Mouse (Mus musculus): ENCODE measurements around the gene Cdk12. TPM values are rescaled to one million over a fixed set of nuclear protein-coding genes. Genes with fewer than 3 reads are reported as not detected.

Gene Cdk12
- polyA plus RNA-seq, 1 experiment from 2014 or later: 6.1 TPM

DNA sequence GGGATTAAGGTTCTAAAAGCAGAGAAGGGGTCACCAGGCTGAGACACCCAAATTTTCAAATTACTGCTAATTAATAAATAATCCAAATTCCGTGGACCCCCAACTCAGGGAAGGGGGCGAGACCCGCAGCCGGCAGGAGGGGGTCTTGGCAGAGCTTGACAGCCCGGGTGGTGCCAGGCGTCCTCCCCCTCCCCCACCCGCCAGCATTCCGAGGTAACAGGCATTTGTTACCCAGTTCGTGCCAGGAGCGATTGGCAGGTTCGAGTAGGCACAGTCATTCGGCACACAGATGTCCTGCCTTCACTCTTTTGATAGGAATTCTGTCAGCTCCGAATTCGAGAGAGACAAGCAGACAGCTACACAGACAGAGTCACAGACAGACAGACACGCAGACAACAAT, 116.3 kb downstream of the Cdk12 start:
- no peaks in the 10 kb centered on the region for H3K4me1 ChIP-seq (replicated peaks)

DNA sequence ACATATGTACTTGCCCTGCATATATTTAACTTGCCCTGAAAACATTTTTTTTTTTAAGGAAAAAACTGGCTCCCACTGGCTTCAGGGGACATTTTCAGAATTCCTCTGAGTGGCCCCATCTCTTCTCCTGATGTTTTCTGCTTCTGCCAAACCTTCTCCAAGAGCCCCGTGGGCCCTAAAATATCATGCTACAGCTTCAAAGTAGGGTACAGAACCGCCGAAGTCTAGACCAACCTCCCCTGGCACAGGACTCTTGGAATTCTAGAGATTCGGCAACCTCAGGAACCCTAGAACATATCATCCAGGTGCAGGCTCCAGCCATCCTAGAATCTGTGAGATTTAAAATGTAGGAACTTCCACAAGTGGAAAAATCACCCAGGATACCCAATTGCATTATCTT, 116.7 kb downstream of the Cdk12 start:
- WGBS: 9% methylated on average over 4 of the region's 4 CpGs
- no peak overlapping the region for H3K4me3 ChIP-seq
- H3K27me3 ChIP-seq: peaks cover 98% of the 10 kb centered on the region
- no peak overlapping the region for H3K27ac ChIP-seq
- no peak for ATAC-seq (replicated peaks; ENCODE audit: insufficient number of reproducible peaks, insufficient read depth, low FRiP score, low read depth)
- no peak overlapping the region for H3K4me2 ChIP-seq
- no peaks in the 10 kb centered on the region for H3K4me1 ChIP-seq (replicated peaks)
- no peaks in the 10 kb centered on the region for H3K36me3 ChIP-seq
- H3K9ac ChIP-seq: no peak overlapping the region
- H3K9me3 ChIP-seq (replicated peaks): no peaks in the 10 kb centered on the region

More for the DNA sequence above, 116.3 kb downstream of the Cdk12 start:
- Histone ChIP-seq H3K9ac (no peak overlapping the region), H3K27me3 (peaks cover 98% of the 10 kb centered on the region), H3K36me3 (no peaks in the 10 kb centered on the region), H3K9me3 (replicated peaks) (no peaks in the 10 kb centered on the region), H3K27ac (no peak overlapping the region), H3K4me2 (no peak overlapping the region), H3K4me3 (no peak overlapping the region)
- no peak for ATAC-seq (replicated peaks; ENCODE audit: insufficient number of reproducible peaks, insufficient read depth, low FRiP score, low read depth)
- 3% methylated on average over 15 of the region's 15 CpGs for WGBS

GRCm38 (mm10) chr11:98319944-98320343, 117.1 kb downstream of the Cdk12 start:
- 8% methylated on average over 2 of the region's 2 CpGs for WGBS
- H3K4me2 ChIP-seq: no peak overlapping the region
- no peak for ATAC-seq (replicated peaks; ENCODE audit: insufficient number of reproducible peaks, insufficient read depth, low FRiP score, low read depth)
- H3K27me3 ChIP-seq: peaks cover 98% of the 10 kb centered on the region
- H3K27ac ChIP-seq: no peak overlapping the region
- H3K4me1 ChIP-seq (replicated peaks): no peaks in the 10 kb centered on the region
- H3K9me3 ChIP-seq (replicated peaks): no peaks in the 10 kb centered on the region
- no peak overlapping the region for H3K9ac ChIP-seq
- H3K36me3 ChIP-seq: no peaks in the 10 kb centered on the region
- H3K4me3 ChIP-seq: no peak overlapping the region

DNA sequence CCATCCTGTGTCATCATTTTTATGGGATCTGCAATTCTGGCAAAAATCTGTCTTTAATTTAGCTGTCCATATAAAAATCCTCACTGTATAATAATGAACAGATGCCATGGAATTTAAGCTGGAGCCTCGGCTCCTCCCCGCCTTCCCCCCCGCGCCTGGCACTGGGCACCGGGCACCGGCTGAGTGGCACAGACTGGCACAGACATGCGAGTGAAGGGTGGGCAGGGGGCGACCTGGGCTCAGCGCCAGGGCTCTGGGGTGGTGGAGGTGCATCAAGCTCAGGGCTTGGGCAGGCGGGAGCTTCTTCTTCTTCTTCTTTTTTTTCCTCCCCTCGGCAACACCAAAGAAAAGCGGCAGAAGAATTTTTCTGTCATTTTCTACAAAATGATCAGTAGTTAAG, 117.5 kb downstream of the Cdk12 start:
- ATAC-seq (replicated peaks; ENCODE audit: insufficient number of reproducible peaks, insufficient read depth, low FRiP score, low read depth): no peak
- no peak overlapping the region for H3K4me3 ChIP-seq
- no peak overlapping the region for H3K4me2 ChIP-seq
- no peaks in the 10 kb centered on the region for H3K36me3 ChIP-seq
- WGBS: 9% methylated on average over 12 of the region's 12 CpGs
- no peak overlapping the region for H3K9ac ChIP-seq
- H3K27ac ChIP-seq: no peak overlapping the region
- H3K9me3 ChIP-seq (replicated peaks): no peaks in the 10 kb centered on the region
- peaks cover 98% of the 10 kb centered on the region for H3K27me3 ChIP-seq
- no peaks in the 10 kb centered on the region for H3K4me1 ChIP-seq (replicated peaks)

DNA sequence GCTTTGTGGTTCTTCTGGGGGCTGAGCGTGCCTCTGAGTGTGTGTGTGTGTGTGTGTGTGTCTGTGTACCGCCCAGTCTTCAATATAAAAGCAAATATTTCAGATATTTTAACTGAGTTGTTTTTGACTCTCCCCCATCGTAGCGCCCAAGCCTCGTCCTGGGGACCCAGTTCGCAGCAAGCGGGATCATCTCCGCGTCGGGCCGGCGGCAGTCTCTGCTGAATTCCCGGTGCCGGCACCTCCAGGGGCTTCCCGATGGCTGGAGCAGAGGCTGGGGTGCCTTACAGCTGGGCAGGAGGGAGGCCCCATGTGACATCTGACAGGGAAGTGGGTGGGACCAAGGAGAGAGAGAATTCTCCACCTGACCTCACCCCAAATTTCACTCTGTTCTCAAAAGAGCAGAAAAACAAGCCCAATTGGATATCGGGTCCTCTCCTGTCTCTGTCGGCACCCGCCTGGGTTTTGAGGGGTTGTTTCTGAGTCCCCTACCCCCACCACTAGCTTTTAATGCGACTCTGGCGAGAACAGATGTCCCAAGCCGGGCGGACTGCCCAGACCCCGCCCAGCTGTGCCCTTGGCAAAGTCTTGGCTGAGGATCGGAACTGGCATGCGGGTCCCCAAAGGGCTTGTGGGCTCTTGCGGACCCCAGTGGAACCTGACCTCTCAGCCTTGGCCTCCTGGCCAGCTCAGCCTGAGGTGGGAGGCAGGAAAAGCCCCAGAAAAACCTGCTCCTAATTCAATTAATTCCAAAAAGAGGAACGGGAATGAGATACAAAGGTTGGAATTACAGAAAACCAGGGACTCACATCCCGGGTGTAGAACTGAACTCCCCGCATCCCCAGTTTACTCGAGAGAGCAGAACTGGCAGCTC, 118.2 kb downstream of the Cdk12 start:
- WGBS: 2% methylated on average over 30 of the region's 30 CpGs
- no peaks in the 10 kb centered on the region for H3K4me1 ChIP-seq (replicated peaks)
- no peak overlapping the region for H3K4me3 ChIP-seq
- ATAC-seq (replicated peaks; ENCODE audit: insufficient number of reproducible peaks, insufficient read depth, low FRiP score, low read depth): no peak
- H3K27me3 ChIP-seq: peaks cover 98% of the 10 kb centered on the region
- no peak overlapping the region for H3K27ac ChIP-seq
- H3K36me3 ChIP-seq: no peaks in the 10 kb centered on the region
- H3K4me2 ChIP-seq: no peak overlapping the region
- no peak overlapping the region for H3K9ac ChIP-seq
- H3K9me3 ChIP-seq (replicated peaks): no peaks in the 10 kb centered on the region

DNA sequence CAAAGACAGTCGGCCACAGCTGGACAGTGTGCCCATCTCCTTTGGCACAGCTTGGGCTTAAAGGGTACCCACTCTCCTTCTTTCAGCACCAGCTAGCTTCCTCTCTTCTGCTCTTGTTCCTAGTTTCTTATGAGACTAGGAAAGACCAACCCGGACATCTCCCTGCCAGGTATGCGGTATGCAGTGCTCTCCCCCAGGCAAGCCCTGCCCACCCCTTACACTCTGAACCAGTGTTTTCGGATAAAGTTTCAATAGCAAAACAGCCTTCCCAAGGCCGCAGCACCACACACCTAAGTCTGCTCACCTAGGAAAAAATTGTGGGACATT, 118.8 kb downstream of the Cdk12 start:
- no peak for ATAC-seq (replicated peaks; ENCODE audit: insufficient number of reproducible peaks, insufficient read depth, low FRiP score, low read depth)

GRCm38 (mm10) chr11:98322159-98322558, 119.3 kb downstream of the Cdk12 start:
- Histone ChIP-seq H3K9ac (no peak overlapping the region), H3K4me3 (no peak overlapping the region), H3K4me2 (no peak overlapping the region), H3K4me1 (replicated peaks) (peaks cover 6% of the 10 kb centered on the region), H3K27ac (no peak overlapping the region), H3K36me3 (no peaks in the 10 kb centered on the region), H3K9me3 (replicated peaks) (no peaks in the 10 kb centered on the region), H3K27me3 (peaks cover 98% of the 10 kb centered on the region)
- 8% methylated on average over 1 of the region's 1 CpGs for WGBS
- no peak for ATAC-seq (replicated peaks; ENCODE audit: insufficient number of reproducible peaks, insufficient read depth, low FRiP score, low read depth)

More for the DNA sequence above, 118.8 kb downstream of the Cdk12 start:
- Histone ChIP-seq H3K27me3 (peaks cover 98% of the 10 kb centered on the region), H3K9me3 (replicated peaks) (no peaks in the 10 kb centered on the region), H3K4me1 (replicated peaks) (peaks cover under 1% of the 10 kb centered on the region), H3K4me2 (no peak overlapping the region), H3K9ac (no peak overlapping the region), H3K4me3 (no peak overlapping the region), H3K36me3 (no peaks in the 10 kb centered on the region), H3K27ac (no peak overlapping the region)
- WGBS: 10% methylated on average over 5 of the region's 5 CpGs

- no peaks in the 10 kb centered on the region for H3K36me3 ChIP-seq
- H3K4me2 ChIP-seq: no peak overlapping the region
- H3K4me1 ChIP-seq (replicated peaks): peaks cover 17% of the 10 kb centered on the region
- H3K27ac ChIP-seq: no peak overlapping the region
- no peak for ATAC-seq (replicated peaks; ENCODE audit: insufficient number of reproducible peaks, insufficient read depth, low FRiP score, low read depth)
- WGBS: 6% methylated on average over 10 of the region's 10 CpGs
- H3K4me3 ChIP-seq: no peak overlapping the region
- no peak overlapping the region for H3K9ac ChIP-seq
- H3K27me3 ChIP-seq: peaks cover 99% of the 10 kb centered on the region
- no peaks in the 10 kb centered on the region for H3K9me3 ChIP-seq (replicated peaks)
These were observed 120.4 kb downstream of the Cdk12 start for GRCm38 (mm10) chr11:98323136-98323866.

DNA sequence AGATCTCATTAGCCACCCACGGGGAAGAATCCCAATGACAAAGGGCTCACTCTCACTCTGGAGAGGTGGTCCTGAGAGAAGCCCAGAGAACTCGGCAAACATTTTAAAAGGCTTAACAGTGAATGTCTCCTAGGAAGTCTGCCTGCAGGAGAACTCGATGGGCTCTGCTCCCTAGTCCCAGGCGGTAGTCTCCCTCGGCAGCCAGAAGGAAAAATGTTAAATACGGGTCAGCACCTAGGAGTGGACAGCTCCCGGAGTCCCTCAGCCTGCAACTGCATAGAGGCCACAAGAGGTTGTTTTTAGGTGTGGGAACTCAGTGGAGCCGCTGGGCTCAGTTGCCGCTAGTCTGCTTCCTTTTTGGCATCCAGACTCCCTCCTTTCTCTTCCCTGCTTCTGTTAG, 121.1 kb downstream of the Cdk12 start:
- no peaks in the 10 kb centered on the region for H3K9me3 ChIP-seq (replicated peaks)
- H3K36me3 ChIP-seq: no peaks in the 10 kb centered on the region
- H3K4me2 ChIP-seq: no peak overlapping the region
- no peak overlapping the region for H3K27ac ChIP-seq
- under 1% methylated on average over 9 of the region's 9 CpGs for WGBS
- H3K4me3 ChIP-seq: no peak overlapping the region
- H3K27me3 ChIP-seq: peaks cover 99% of the 10 kb centered on the region
- ATAC-seq (replicated peaks; ENCODE audit: insufficient number of reproducible peaks, insufficient read depth, low FRiP score, low read depth): no peak
- H3K4me1 ChIP-seq (replicated peaks): peaks cover 22% of the 10 kb centered on the region
- H3K9ac ChIP-seq: no peak overlapping the region

DNA sequence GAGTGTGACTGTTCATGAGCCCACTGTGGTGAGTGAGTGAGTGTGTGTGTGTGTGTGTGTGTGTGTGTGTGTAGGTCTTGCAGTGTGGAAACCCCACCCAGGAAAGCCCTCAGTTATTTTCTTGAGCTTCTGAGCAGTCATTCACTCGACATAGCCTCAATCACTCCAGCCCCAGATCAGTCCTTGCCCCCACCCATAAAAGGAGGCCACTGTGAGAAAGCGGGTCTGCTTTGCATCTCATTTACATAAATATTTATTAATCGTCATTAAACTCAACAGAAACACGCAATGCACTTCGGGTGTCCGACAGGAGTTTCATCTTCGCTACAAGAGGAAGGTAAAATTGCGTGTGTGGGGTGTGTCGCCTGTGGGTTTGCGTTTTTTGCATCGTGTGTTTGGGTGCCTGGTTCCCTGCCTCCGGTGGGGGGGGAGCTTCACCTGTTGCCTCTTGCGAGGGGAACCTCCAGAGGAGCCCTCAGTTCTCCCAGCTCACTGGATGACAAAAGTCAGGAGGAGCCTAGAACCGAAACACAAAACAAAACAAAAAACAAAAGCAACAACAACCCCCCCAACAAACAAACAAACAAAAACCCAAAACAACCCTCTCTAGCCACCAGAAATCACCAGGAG, 122.4 kb downstream of the Cdk12 start:
- H3K27me3 ChIP-seq: peaks cover 99% of the 10 kb centered on the region
- WGBS: 6% methylated on average over 14 of the region's 14 CpGs
- no peak for ATAC-seq (replicated peaks; ENCODE audit: insufficient number of reproducible peaks, insufficient read depth, low FRiP score, low read depth)
- H3K9ac ChIP-seq: no peak overlapping the region
- no peak overlapping the region for H3K4me3 ChIP-seq
- no peak overlapping the region for H3K27ac ChIP-seq
- no peak overlapping the region for H3K4me2 ChIP-seq
- H3K4me1 ChIP-seq (replicated peaks): peaks cover 22% of the 10 kb centered on the region
- no peaks in the 10 kb centered on the region for H3K36me3 ChIP-seq
- H3K9me3 ChIP-seq (replicated peaks): no peaks in the 10 kb centered on the region

GRCm38 (mm10) chr11:98325821-98326218, 123.0 kb downstream of the Cdk12 start:
- WGBS: 3% methylated on average over 21 of the region's 22 CpGs
- peaks cover 100% of the 10 kb centered on the region for H3K27me3 ChIP-seq
- no peak for ATAC-seq (replicated peaks; ENCODE audit: insufficient number of reproducible peaks, insufficient read depth, low FRiP score, low read depth)
- no peak overlapping the region for H3K4me2 ChIP-seq
- no peaks in the 10 kb centered on the region for H3K36me3 ChIP-seq
- H3K9me3 ChIP-seq (replicated peaks): no peaks in the 10 kb centered on the region
- H3K9ac ChIP-seq: no peak overlapping the region
- peaks cover 22% of the 10 kb centered on the region for H3K4me1 ChIP-seq (replicated peaks)
- H3K27ac ChIP-seq: no peak overlapping the region
- H3K4me3 ChIP-seq: no peak overlapping the region

Measured in heart, embryonic 15.5 days (tissue).